Mouse (Mus musculus): ENCODE results near the gene Focad. TPM values are rescaled to one million over a fixed set of nuclear protein-coding genes. Genes with fewer than 3 reads are reported as not detected.
"Not testable (repeated sequence)": the region's sequence is repeated elsewhere in the genome, so short reads cannot be mapped to it uniquely, and the experiment has no call there.

The Focad gene
- total RNA-seq, 2 experiments from 2014 or later, result 46.4 to 47.5 TPM

GRCm38 (mm10) chr4:88350910-88351309 lies 256.5 kb downstream of the Focad start:
- peak; percentile 76 to 79 for DNase-seq (ENCODE audit: low spot score in 2 of 2)
- intact Hi-C loops (cut with DNase I), result loop anchor here (5.0 to 10.0 kb wide), 4 partner anchors 194 to 984 kb away; partner anchors contain the start of gene Mllt3

GRCm38 (mm10) chr4:88356652-88357051 lies 262.2 kb downstream of the Focad start:
- intact Hi-C loops (cut with DNase I), result loop anchor here (10.0 kb wide), 1 partner anchor 188 kb away; no protein-coding TSS in a partner anchor
- DNase-seq (ENCODE audit: low spot score in 2 of 2), result peak; percentile 30 to 46

- intact Hi-C loops (cut with DNase I), result loop anchor here (10.0 kb wide), 1 partner anchor 187 kb away; no protein-coding TSS in a partner anchor
Measured at GRCm38 (mm10) chr4:88357431-88357830, 263.0 kb downstream of the Focad start.

GRCm38 (mm10) chr4:88369951-88370350 lies 275.5 kb downstream of the Focad start:
- intact Hi-C loops (cut with DNase I), result no loop called here
- no peak for DNase-seq (ENCODE audit: low spot score in 2 of 2)

More at GRCm38 (mm10) chr4:88357431-88357830, 263.0 kb downstream of the Focad start:
- DNase-seq (ENCODE audit: low spot score in 2 of 2), result peak in 1 of 2 experiments; percentile 22

- intact Hi-C loops (cut with DNase I), result no loop called here
- DNase-seq (ENCODE audit: low spot score in 2 of 2), result no peak
Measured at GRCm38 (mm10) chr4:88370819-88371218, 276.4 kb downstream of the Focad start.

- intact Hi-C loops (cut with DNase I), result no loop called here
- no peak for DNase-seq (ENCODE audit: low spot score in 2 of 2)
Measured at GRCm38 (mm10) chr4:88372293-88373224, 278.1 kb downstream of the Focad start.

- DNase-seq (ENCODE audit: low spot score in 2 of 2), result no peak
- intact Hi-C loops (cut with DNase I), result no loop called here
Measured at GRCm38 (mm10) chr4:88390036-88390435, 295.6 kb downstream of the Focad start.

GRCm38 (mm10) chr4:88390596-88390995 lies 296.2 kb downstream of the Focad start:
- intact Hi-C loops (cut with DNase I); DNase-seq (ENCODE audit: low spot score in 2 of 2): not testable (repeated sequence)

GRCm38 (mm10) chr4:88395717-88396116 lies 301.3 kb downstream of the Focad start:
- intact Hi-C loops (cut with DNase I), result no loop called here

GRCm38 (mm10) chr4:88396995-88397521 lies 302.6 kb downstream of the Focad start:
- intact Hi-C loops (cut with DNase I), result no loop called here
- DNase-seq (ENCODE audit: low spot score in 2 of 2), result peak in 1 of 2 experiments; percentile 34

More at GRCm38 (mm10) chr4:88395717-88396116, 301.3 kb downstream of the Focad start:
- DNase-seq (ENCODE audit: low spot score in 2 of 2), result no peak

- intact Hi-C loops (cut with DNase I), result no loop called here
- DNase-seq (ENCODE audit: low spot score in 2 of 2), result no peak
Measured at GRCm38 (mm10) chr4:88400302-88400991, 306.0 kb downstream of the Focad start.

GRCm38 (mm10) chr4:88400992-88401313 lies 306.5 kb downstream of the Focad start:
- intact Hi-C loops (cut with DNase I), result no loop called here
- DNase-seq (ENCODE audit: low spot score in 2 of 2), result no peak

- intact Hi-C loops (cut with DNase I), result no loop called here
- no peak for DNase-seq (ENCODE audit: low spot score in 2 of 2)
Measured at GRCm38 (mm10) chr4:88402884-88403283, 308.5 kb downstream of the Focad start.

- DNase-seq (ENCODE audit: low spot score in 2 of 2), result peak; percentile 38 to 56
- intact Hi-C loops (cut with DNase I), result no loop called here
Measured at GRCm38 (mm10) chr4:88406887-88407696, 312.7 kb downstream of the Focad start.

GRCm38 (mm10) chr4:88409279-88409678 lies 314.9 kb downstream of the Focad start:
- DNase-seq (ENCODE audit: low spot score in 2 of 2), result no peak
- intact Hi-C loops (cut with DNase I), result no loop called here

GRCm38 (mm10) chr4:88412331-88412730 lies 317.9 kb downstream of the Focad start:
- DNase-seq (ENCODE audit: low spot score in 2 of 2), result no peak
- intact Hi-C loops (cut with DNase I), result no loop called here

GRCm38 (mm10) chr4:88415017-88415416 lies 320.6 kb downstream of the Focad start:
- no peak for DNase-seq (ENCODE audit: low spot score in 2 of 2)
- intact Hi-C loops (cut with DNase I), result no loop called here

GRCm38 (mm10) chr4:88419378-88419777 lies 324.9 kb downstream of the Focad start:
- intact Hi-C loops (cut with DNase I), result no loop called here
- no peak for DNase-seq (ENCODE audit: low spot score in 2 of 2)

GRCm38 (mm10) chr4:88424563-88424962 lies 330.1 kb downstream of the Focad start:
- no peak for DNase-seq (ENCODE audit: low spot score in 2 of 2)
- intact Hi-C loops (cut with DNase I), result no loop called here

All from left cerebral cortex, postnatal 14 days (tissue).